In the genomic region with DNA sequence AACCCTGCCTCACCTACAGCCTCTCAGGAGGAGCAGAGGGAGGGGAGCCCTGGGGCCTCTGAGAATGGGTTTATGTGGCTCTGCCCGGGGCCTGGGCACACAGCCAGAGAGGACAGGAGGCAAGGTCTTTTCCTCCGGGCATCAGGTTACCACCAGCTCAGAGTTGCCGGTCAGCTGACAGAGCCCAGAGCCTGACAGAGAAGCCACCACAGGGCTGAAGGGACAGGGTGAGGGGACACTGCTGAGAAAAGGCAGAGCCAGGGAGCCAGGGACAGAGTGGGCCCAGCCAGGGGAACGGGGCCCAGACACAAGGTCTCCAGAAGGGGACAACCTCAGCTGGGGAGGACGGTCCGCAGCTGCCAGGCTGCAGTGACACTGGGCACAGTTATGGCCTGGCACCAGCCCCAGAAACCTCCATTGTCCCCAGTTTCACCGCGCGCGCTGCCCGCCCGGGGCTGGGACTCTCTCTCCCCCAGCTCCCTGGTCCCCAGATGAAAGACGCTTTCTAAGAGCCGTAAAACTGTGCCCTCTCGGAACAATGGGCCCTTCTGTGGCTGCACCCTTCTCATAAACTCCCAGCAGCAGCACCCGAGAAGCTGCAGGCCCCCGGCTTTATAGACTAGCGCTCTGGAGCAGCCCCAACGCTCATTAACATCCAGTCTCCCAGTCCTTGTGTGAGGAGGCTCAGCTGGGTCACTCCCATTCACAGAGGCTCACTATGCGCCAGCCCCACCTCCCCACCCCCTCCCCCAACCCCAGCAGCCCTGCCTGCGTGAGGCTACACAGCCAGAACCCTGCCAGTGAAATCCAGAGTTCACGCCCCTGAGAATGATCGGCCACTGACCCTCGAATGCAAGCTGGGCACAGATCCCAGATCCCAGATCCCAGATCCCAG, we compare ENCODE assay signal across 8 mouse cellular contexts. TPM values are rescaled to one million over a fixed set of nuclear protein-coding genes. Genes with fewer than 3 reads are reported as not detected.
DNase-seq lines count a peak whose midpoint lies in the region; ATAC-seq and TF ChIP-seq lines count a peak whose summit lies in the region.

No protein-coding gene starts in this region.

- H3K4me2 ChIP-seq in forebrain, postnatal 0 days (ENCODE audit: low read depth) = peak overlapping the region; percentile 5; the same call in 1 of the 2 replicates
- H3K4me2 ChIP-seq in liver, embryonic 15.5 days = no peak overlapping the region; the same call in 1 of the 2 replicates

- 0 out of 2 replicates have a peak, but pooled peaks cover 7% of the 10 kb centered on the region for H3K4me1 ChIP-seq in forebrain, postnatal 0 days (ENCODE audit: insufficient read depth)
- H3K4me1 ChIP-seq in liver, embryonic 15.5 days (replicated peaks) = peaks cover 16% of the 10 kb centered on the region

- no peaks in the 10 kb centered on the region for H3K79me3 ChIP-seq in C2C12 (ENCODE audit: low read depth)

- WGBS in forebrain, postnatal 0 days = 10% methylated on average over 24 of the region's 24 CpGs
- 48% methylated on average over 24 of the region's 24 CpGs for WGBS in liver, embryonic 15.5 days (ENCODE audit: insufficient replicate concordance)

- peak; percentile 92 for ATAC-seq in forebrain, postnatal 0 days
- peak; percentile 18; the same call in 1 of the 2 replicates for ATAC-seq in liver, embryonic 15.5 days (ENCODE audit: insufficient read depth)
- no peak for ATAC-seq in megakaryocyte-erythroid progenitor cell, adult 5-6 weeks (replicated peaks; ENCODE audit: low FRiP score, low TSS enrichment, poor library complexity, severe bottlenecking)

- H3K9me3 ChIP-seq in forebrain, postnatal 0 days (ENCODE audit: low read length) = no peaks in the 10 kb centered on the region
- H3K9me3 ChIP-seq in liver, embryonic 15.5 days (replicated peaks) = no peaks in the 10 kb centered on the region

- no peaks in the 10 kb centered on the region for H3K27me3 ChIP-seq in C2C12 (ENCODE audit: control insufficient read depth, insufficient read depth, insufficient read length)
- H3K27me3 ChIP-seq in forebrain, postnatal 0 days (ENCODE audit: insufficient read depth, low read length) = no peaks in the 10 kb centered on the region
- peaks cover 24% of the 10 kb centered on the region; the same call in 1 of the 2 replicates for H3K27me3 ChIP-seq in liver, embryonic 15.5 days

- intact Hi-C loops in heart, postnatal 14 days (cut with DNase I) = no loop called here

- 0 out of 2 replicates have a peak overlapping the region, but pooled peaks have one; percentile 18 for H3K9ac ChIP-seq in forebrain, postnatal 0 days
- no peak overlapping the region for H3K9ac ChIP-seq in liver, embryonic 15.5 days

- peak; percentile 64 for DNase-seq in cerebellum, adult 11-12 months
- DNase-seq in forebrain, postnatal 0 days = peak; percentile 77
- DNase-seq in heart, postnatal 14 days = peak; percentile 76 to 84
- peak; percentile 86 for DNase-seq in layer of hippocampus, adult 11-12 months (ENCODE audit: low spot score)
- DNase-seq in ovary, postnatal 14 days (ENCODE audit: low spot score) = peak; percentile 41

- H3ac ChIP-seq in C2C12 (ENCODE audit: control insufficient read depth, insufficient read length, low read depth) = peak overlapping the region; percentile 84

- no peak for TF ChIP-seq CTCF in C2C12 (IDR thresholded peaks at IDR 0.05; ENCODE audit: control insufficient read depth, insufficient read depth, insufficient read length)
- TF ChIP-seq CTCF in forebrain, postnatal 0 days (IDR thresholded peaks at IDR 0.05; ENCODE audit: low read depth) = no peak

- H3K27ac ChIP-seq in forebrain, postnatal 0 days (ENCODE audit: low read depth, low read length) = peak overlapping the region; percentile 64
- H3K27ac ChIP-seq in liver, embryonic 15.5 days (replicated peaks) = no peak overlapping the region

- H3K79me2 ChIP-seq in C2C12 (ENCODE audit: control insufficient read depth, insufficient read depth) = peaks cover 7% of the 10 kb centered on the region

- H3K4me3 ChIP-seq in C2C12 (ENCODE audit: insufficient read depth, poor library complexity, severe bottlenecking) = no peak overlapping the region
- H3K4me3 ChIP-seq in forebrain, postnatal 0 days (ENCODE audit: low read depth, low read length) = no peak overlapping the region
- H3K4me3 ChIP-seq in liver, embryonic 15.5 days (replicated peaks) = no peak overlapping the region

- no peaks in the 10 kb centered on the region for H3K36me3 ChIP-seq in C2C12 (ENCODE audit: control insufficient read depth, insufficient read depth)
- H3K36me3 ChIP-seq in forebrain, postnatal 0 days (ENCODE audit: insufficient read depth) = no peaks in the 10 kb centered on the region
- no peaks in the 10 kb centered on the region for H3K36me3 ChIP-seq in liver, embryonic 15.5 days (replicated peaks)

TF ChIP-seq in C2C12, 6 proteins besides CTCF, POLR2A, EP300 and RAD21:
- TF ChIP-seq MYOG (IDR thresholded peaks at IDR 0.05; ENCODE audit: control insufficient read depth, extremely low read depth, insufficient read length) = no peak
- TF ChIP-seq USF1 (IDR thresholded peaks at IDR 0.05; ENCODE audit: low read depth) = peak; percentile 79
- no peak for TF ChIP-seq CEBPB (IDR thresholded peaks at IDR 0.05; ENCODE audit: low read depth)
- TF ChIP-seq MYOD1 (IDR thresholded peaks at IDR 0.05; ENCODE audit: control insufficient read depth, insufficient read length, low read depth) = no peak
TF ChIP-seq in C2C12: peak in this region for 1.

RNA-seq across cellular contexts. Expression of a gene that starts 7.9 kb away (rescaled TPM):
- 27.8 TPM for polyA plus RNA-seq in C2C12 (2012; fragmentation: generic; extraction: Trizol)
- total RNA-seq in forebrain, postnatal 0 days (2014; rRNA removed) = 52.5 and 59.0 TPM in 2 replicates
- 13.8 and 16.5 TPM in 2 replicates for polyA plus RNA-seq in forebrain, postnatal 0 days (2015; fragmentation: Nextera tagmentation; extraction: Ambion mirVana)
- 10 to 100 TPM; 62.5 TPM for total RNA-seq in heart, postnatal 14 days (2021)
- 4.8 and 6.5 TPM in 2 replicates for polyA plus RNA-seq in liver, embryonic 15.5 days (2015; fragmentation: Nextera tagmentation; extraction: Ambion mirVana)
- total RNA-seq in megakaryocyte-erythroid progenitor cell, adult 5-6 weeks (2014; fragmentation: Nextera tagmentation) = 0.07 TPM in 1 of 2 replicates, not detected in the other
- total RNA-seq in megakaryocyte-erythroid progenitor cell, adult 5-6 weeks (2017) = not detected in 2 replicates

RNA-seq across cellular contexts. Expression of a gene that starts 42.4 kb away (rescaled TPM):
- 213 TPM for polyA plus RNA-seq in C2C12 (2012; fragmentation: generic; extraction: Trizol)
- total RNA-seq in forebrain, postnatal 0 days (2014; rRNA removed) = 55.2 and 62.3 TPM in 2 replicates
- 20.3 and 20.8 TPM in 2 replicates for polyA plus RNA-seq in forebrain, postnatal 0 days (2015; fragmentation: Nextera tagmentation; extraction: Ambion mirVana)
- total RNA-seq in heart, postnatal 14 days (2021) = 10 to 100 TPM; 19.6 to 27.0 TPM
- 28.0 and 32.1 TPM in 2 replicates for polyA plus RNA-seq in liver, embryonic 15.5 days (2015; fragmentation: Nextera tagmentation; extraction: Ambion mirVana)
- total RNA-seq in megakaryocyte-erythroid progenitor cell, adult 5-6 weeks (2014; fragmentation: Nextera tagmentation) = 211 and 220 TPM in 2 replicates
- total RNA-seq in megakaryocyte-erythroid progenitor cell, adult 5-6 weeks (2017) = 134 and 194 TPM in 2 replicates

Comparison
In these comparisons a context has a peak if more than half of its experiments do, and no peak if none do; other contexts are left out.
1. RNA of a gene that starts 7.9 kb away (total RNA-seq): 62.5 TPM in heart, postnatal 14 days and 52.5 to 59.0 TPM in forebrain, postnatal 0 days; 0.07 TPM in megakaryocyte-erythroid progenitor cell, adult 5-6 weeks; every median in the first group is over 10 times any median in the second.
2. Peak in every context shown above with its lines, with median percentiles within 50 percentile points of each other: DNase-seq.